Mouse (Mus musculus) limb, embryonic 12.5 days (tissue): ENCODE data around the gene Cnpy1. TPM values are rescaled to one million over a fixed set of nuclear protein-coding genes. Genes with fewer than 3 reads are reported as not detected.
A peak's percentile ranks its signal among the peaks of the same experiment; 100 is the strongest.

Experiments
- ATAC-seq: fragments of 200-750 bp; cut with Nextera tagmentation; 2 replicates; pipeline ENCODE4 v1.8.0; 2017; ENCODE audit warnings: low read depth, moderate TSS enrichment; ENCODE audit not compliant: insufficient number of reproducible peaks, insufficient read depth, low FRiP score, low TSS enrichment
- H3K27ac ChIP-seq: fragments of 300-500 bp; sonication (generic); 2 replicates; pipeline ENCODE4 v1.5.1; 2016; ENCODE audit warnings: mild to moderate bottlenecking, moderate library complexity
- H3K27me3 ChIP-seq: fragments of 300-500 bp; sonication (generic); 2 replicates; pipeline ENCODE4 v1.6.1; 2016; ENCODE audit warnings: mild to moderate bottlenecking, moderate library complexity
- H3K36me3 ChIP-seq: fragments of 300-500 bp; sonication (generic); 2 replicates; pipeline ENCODE4 v1.6.1; 2016; ENCODE audit warnings: mild to moderate bottlenecking, moderate library complexity
- H3K4me1 ChIP-seq: fragments of 300-500 bp; sonication (generic); replicated peaks from 2 replicates; pipeline ENCODE4 v1.6.1; 2016
- H3K4me2 ChIP-seq: fragments of 300-500 bp; sonication (generic); 2 replicates; pipeline ENCODE4 v1.6.1; 2016; ENCODE audit warnings: mild to moderate bottlenecking, moderate library complexity
- H3K4me3 ChIP-seq: fragments of 300-500 bp; sonication (generic); replicated peaks from 2 replicates; pipeline ENCODE4 v1.5.1; 2016; ENCODE audit warnings: mild to moderate bottlenecking
- H3K9ac ChIP-seq: fragments of 300-500 bp; sonication (generic); replicated peaks from 2 replicates; pipeline ENCODE4 v1.6.1; 2016; ENCODE audit warnings: mild to moderate bottlenecking, moderate library complexity
- H3K9me3 ChIP-seq: fragments of 300-500 bp; sonication (generic); 2 replicates; pipeline ENCODE4 v1.6.1; 2016; ENCODE audit warnings: mild to moderate bottlenecking, moderate library complexity
- WGBS: fragments of 180-500 bp; shearing (Covaris S2); methylation state at CpG from one replicate; pipeline ENCODE4 v1.1.7; 2016; 5-methylcytosine and 5-hydroxymethylcytosine counted together
- polyA plus RNA-seq: library from polyadenylated mRNA; unstranded; fragments of >200 nt; fragmentation: Nextera tagmentation; extraction: Ambion mirVana; gene quantifications from 2 replicates; pipeline ENCODE4 v1.2.1, GENCODE M21; 2016

The Cnpy1 gene
- polyA plus RNA-seq, 1 experiment from 2014 or later, result not detected

- Histone ChIP-seq H3K4me2 (no peak overlapping the region), H3K27ac (no peak overlapping the region), H3K9ac (no peak overlapping the region), H3K36me3 (no peaks in the 10 kb centered on the region), H3K4me3 (no peak overlapping the region), H3K9me3 (no peaks in the 10 kb centered on the region), H3K4me1 (no peaks in the 10 kb centered on the region), H3K27me3 (no peaks in the 10 kb centered on the region)
- 79% methylated on average over 5 of the region's 5 CpGs for WGBS
- no peak for ATAC-seq
These were observed 6.7 kb downstream of the Cnpy1 start for GRCm38 (mm10) chr5:28238876-28239275.

GRCm38 (mm10) chr5:28238152-28238551 lies 7.5 kb downstream of the Cnpy1 start:
- Histone ChIP-seq H3K9me3 (no peaks in the 10 kb centered on the region), H3K4me1 (no peaks in the 10 kb centered on the region), H3K27ac (no peak overlapping the region), H3K4me3 (no peak overlapping the region), H3K36me3 (no peaks in the 10 kb centered on the region), H3K27me3 (no peaks in the 10 kb centered on the region), H3K4me2 (no peak overlapping the region), H3K9ac (no peak overlapping the region)
- 13% methylated on average over 4 of the region's 4 CpGs for WGBS
- ATAC-seq, result no peak

- no peaks in the 10 kb centered on the region for H3K36me3 ChIP-seq
- H3K9me3 ChIP-seq, result no peaks in the 10 kb centered on the region
- no peak overlapping the region for H3K9ac ChIP-seq
- no peak overlapping the region for H3K27ac ChIP-seq
- no peak for ATAC-seq
- no peaks in the 10 kb centered on the region for H3K27me3 ChIP-seq
- H3K4me3 ChIP-seq, result no peak overlapping the region
- H3K4me1 ChIP-seq, result no peaks in the 10 kb centered on the region
- no peak overlapping the region for H3K4me2 ChIP-seq
- 76% methylated on average over 2 of the region's 2 CpGs for WGBS
These were observed 7.9 kb downstream of the Cnpy1 start for GRCm38 (mm10) chr5:28237715-28238114.

GRCm38 (mm10) chr5:28237055-28237454 lies 8.6 kb downstream of the Cnpy1 start:
- no peaks in the 10 kb centered on the region for H3K27me3 ChIP-seq
- WGBS, result 44% methylated on average over 4 of the region's 4 CpGs
- no peak overlapping the region for H3K4me2 ChIP-seq
- H3K27ac ChIP-seq, result no peak overlapping the region
- no peaks in the 10 kb centered on the region for H3K4me1 ChIP-seq
- no peaks in the 10 kb centered on the region for H3K36me3 ChIP-seq
- H3K9me3 ChIP-seq, result no peaks in the 10 kb centered on the region
- no peak for ATAC-seq
- no peak overlapping the region for H3K4me3 ChIP-seq
- no peak overlapping the region for H3K9ac ChIP-seq

- no peaks in the 10 kb centered on the region for H3K36me3 ChIP-seq
- H3K9ac ChIP-seq, result no peak overlapping the region
- no peak for ATAC-seq
- H3K4me2 ChIP-seq, result no peak overlapping the region
- no peak overlapping the region for H3K4me3 ChIP-seq
- no peaks in the 10 kb centered on the region for H3K27me3 ChIP-seq
- no peaks in the 10 kb centered on the region for H3K9me3 ChIP-seq
- no peak overlapping the region for H3K27ac ChIP-seq
- 51% methylated on average over 6 of the region's 6 CpGs for WGBS
- H3K4me1 ChIP-seq, result no peaks in the 10 kb centered on the region
These were observed 9.5 kb downstream of the Cnpy1 start for GRCm38 (mm10) chr5:28236098-28236497.

GRCm38 (mm10) chr5:28232101-28232500 lies 13.5 kb downstream of the Cnpy1 start:
- WGBS, result 66% methylated on average over 3 of the region's 3 CpGs
- H3K9ac ChIP-seq, result no peak overlapping the region
- ATAC-seq, result no peak
- no peaks in the 10 kb centered on the region for H3K9me3 ChIP-seq
- no peak overlapping the region for H3K4me2 ChIP-seq
- no peaks in the 10 kb centered on the region for H3K4me1 ChIP-seq
- no peak overlapping the region for H3K4me3 ChIP-seq
- no peaks in the 10 kb centered on the region for H3K36me3 ChIP-seq
- H3K27me3 ChIP-seq, result no peaks in the 10 kb centered on the region
- H3K27ac ChIP-seq, result no peak overlapping the region

GRCm38 (mm10) chr5:28219596-28219995 lies 26.0 kb downstream of the Cnpy1 start:
- H3K9ac ChIP-seq, result no peak overlapping the region

GRCm38 (mm10) chr5:28213441-28213840 lies 32.2 kb downstream of the Cnpy1 start:
- 67% methylated on average over 2 of the region's 2 CpGs for WGBS
- H3K27ac ChIP-seq, result no peak overlapping the region
- no peak for ATAC-seq
- H3K4me2 ChIP-seq, result no peak overlapping the region
- no peaks in the 10 kb centered on the region for H3K36me3 ChIP-seq
- H3K4me3 ChIP-seq, result no peak overlapping the region
- peaks cover 8% of the 10 kb centered on the region for H3K4me1 ChIP-seq
- peaks cover 83% of the 10 kb centered on the region for H3K27me3 ChIP-seq
- H3K9ac ChIP-seq, result no peak overlapping the region
- H3K9me3 ChIP-seq, result no peaks in the 10 kb centered on the region

More at GRCm38 (mm10) chr5:28219596-28219995, 26.0 kb downstream of the Cnpy1 start:
- H3K4me2 ChIP-seq, result no peak overlapping the region
- H3K27me3 ChIP-seq, result peaks cover 32% of the 10 kb centered on the region
- H3K4me3 ChIP-seq, result no peak overlapping the region
- H3K36me3 ChIP-seq, result no peaks in the 10 kb centered on the region
- WGBS, result 69% methylated on average over 1 of the region's 1 CpGs
- no peak overlapping the region for H3K27ac ChIP-seq
- H3K9me3 ChIP-seq, result no peaks in the 10 kb centered on the region
- H3K4me1 ChIP-seq, result no peaks in the 10 kb centered on the region
- no peak for ATAC-seq

- Histone ChIP-seq H3K4me1 (peaks cover 8% of the 10 kb centered on the region), H3K36me3 (no peaks in the 10 kb centered on the region), H3K27me3 (peaks cover 91% of the 10 kb centered on the region), H3K9ac (no peak overlapping the region), H3K4me3 (no peak overlapping the region), H3K9me3 (no peaks in the 10 kb centered on the region), H3K27ac (no peak overlapping the region), H3K4me2 (no peak overlapping the region)
- WGBS, result 2% methylated on average over 15 of the region's 15 CpGs
- ATAC-seq, result no peak
These were observed 33.8 kb downstream of the Cnpy1 start for GRCm38 (mm10) chr5:28211651-28212310.

GRCm38 (mm10) chr5:28210591-28211550 lies 34.7 kb downstream of the Cnpy1 start:
- Histone ChIP-seq H3K4me2 (no peak overlapping the region), H3K4me1 (peaks cover 8% of the 10 kb centered on the region), H3K36me3 (no peaks in the 10 kb centered on the region), H3K27me3 (peaks cover 90% of the 10 kb centered on the region), H3K4me3 (no peak overlapping the region), H3K9ac (no peak overlapping the region), H3K9me3 (no peaks in the 10 kb centered on the region), H3K27ac (no peak overlapping the region)
- no peak for ATAC-seq
- under 1% methylated on average over 29 of the region's 29 CpGs for WGBS

- ATAC-seq, result no peak
These were observed 35.8 kb downstream of the Cnpy1 start for GRCm38 (mm10) chr5:28209549-28210431.

More at GRCm38 (mm10) chr5:28209549-28210431, 35.8 kb downstream of the Cnpy1 start:
- Histone ChIP-seq H3K4me1 (peaks cover 8% of the 10 kb centered on the region), H3K9ac (no peak overlapping the region), H3K4me2 (peak overlapping the region; percentile 53), H3K36me3 (no peaks in the 10 kb centered on the region), H3K27me3 (peaks cover 90% of the 10 kb centered on the region), H3K27ac (no peak overlapping the region), H3K9me3 (no peaks in the 10 kb centered on the region), H3K4me3 (peak overlapping the region; percentile 37)
- under 1% methylated on average over 79 of the region's 80 CpGs for WGBS
